Mouse (Mus musculus) E14TG2a.4 (cell line): ENCODE data around the gene Ppl.

Experiments used
- H3K27me3 ChIP-seq: 2 replicates; pipeline ENCODE4 v1.6.1; 2014; ENCODE audit warnings: low read length, control low read depth; ENCODE audit not compliant: insufficient read depth
- H3K36me3 ChIP-seq: 2 replicates; pipeline ENCODE4 v1.6.1; 2014; ENCODE audit warnings: low read length, control low read depth; ENCODE audit not compliant: insufficient read depth
- H3K4me1 ChIP-seq: replicated peaks from 2 replicates; pipeline ENCODE4 v1.6.1; 2014; ENCODE audit warnings: low read depth, low read length, control low read depth
- H3K4me3 ChIP-seq: replicated peaks from 2 replicates; pipeline ENCODE4 v1.5.1; 2014; ENCODE audit warnings: mild to moderate bottlenecking, low read length
- H3K9me3 ChIP-seq: 2 replicates; pipeline ENCODE4 v1.6.1; 2014; ENCODE audit warnings: low read length, control low read depth
- CTCF ChIP-seq: conservative IDR thresholded peaks from 2 replicates; pipeline ENCODE4 v1.5.1; 2014; ENCODE audit warnings: low read length
- NANOG ChIP-seq: IDR thresholded peaks from 2 replicates; pipeline ENCODE4 v1.6.1; 2014; ENCODE audit warnings: borderline replicate concordance, low read length, mixed read lengths
- POU5F1 ChIP-seq: IDR thresholded peaks from 2 replicates; pipeline ENCODE4 v1.6.1; 2014; ENCODE audit warnings: low read length, borderline replicate concordance

The Ppl gene

GRCm38 (mm10) chr16:5153299-5154026 lies 21.2 kb upstream of the Ppl start:
- Histone ChIP-seq H3K9me3 (no peaks in the 10 kb centered on the region), H3K4me1 (peaks cover 20% of the 10 kb centered on the region), H3K4me3 (no peak overlapping the region), H3K27me3 (peaks cover 14% of the 10 kb centered on the region; the same call in 1 of the 2 replicates), H3K36me3 (no peaks in the 10 kb centered on the region)
- TF ChIP-seq CTCF (no peak), POU5F1 (no peak), NANOG (no peak)

DNA sequence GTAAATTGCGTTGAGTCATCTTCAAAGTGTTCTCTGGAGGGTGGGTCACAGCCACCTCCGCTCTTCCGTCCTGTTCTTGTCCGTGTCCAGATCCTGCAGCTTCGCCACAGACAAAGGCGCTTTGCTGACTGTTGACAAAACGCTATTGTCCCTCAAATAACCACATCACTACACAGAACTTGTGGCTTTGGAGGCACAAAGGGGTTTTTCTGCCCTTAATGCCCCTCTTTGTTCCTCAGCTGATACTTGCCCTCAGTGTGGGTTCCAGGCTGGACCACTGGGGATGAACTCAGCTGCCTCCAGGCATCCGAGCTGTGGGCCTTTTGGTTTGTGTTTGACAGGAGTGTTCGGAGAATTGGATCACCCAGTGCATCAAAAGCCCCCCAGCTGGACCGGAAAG lies 18.3 kb upstream of the Ppl start:
- no peak overlapping the region for H3K4me3 ChIP-seq
- H3K36me3 ChIP-seq = no peaks in the 10 kb centered on the region
- no peaks in the 10 kb centered on the region for H3K9me3 ChIP-seq
- H3K4me1 ChIP-seq = peaks cover 18% of the 10 kb centered on the region
- TF ChIP-seq CTCF (no peak), NANOG (no peak)
- H3K27me3 ChIP-seq = peaks cover 37% of the 10 kb centered on the region

DNA sequence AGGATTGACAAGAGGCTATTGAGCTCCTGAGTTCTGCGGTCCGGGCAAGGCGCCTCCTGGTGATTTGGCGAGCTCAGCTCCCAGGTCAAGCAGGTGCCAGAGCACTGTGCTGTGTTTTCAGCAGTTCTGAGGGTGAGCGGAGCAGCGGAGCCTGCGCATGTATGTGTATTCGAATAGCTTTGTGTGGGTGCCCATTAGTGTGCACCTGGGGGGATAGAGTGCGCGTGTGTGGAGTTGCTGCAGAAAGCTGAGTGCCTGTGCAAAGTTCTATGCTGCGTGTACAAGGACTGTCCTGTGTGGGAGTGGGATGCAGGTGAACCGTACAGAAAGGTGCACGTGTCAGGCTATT lies 14.8 kb upstream of the Ppl start, which contains the start of gene Sec14l5:
TSS of gene Sec14l5 (plus strand) at position 73 of the 349 bp plus-strand sequence.
- no peaks in the 10 kb centered on the region for H3K36me3 ChIP-seq
- peaks cover 41% of the 10 kb centered on the region for H3K27me3 ChIP-seq
- peak within 1 kb of the TSS; percentile 80 for H3K4me3 ChIP-seq
- peaks cover 18% of the 10 kb centered on the region for H3K4me1 ChIP-seq
- no peaks in the 10 kb centered on the region for H3K9me3 ChIP-seq
- no peak for TF ChIP-seq CTCF
- no peak for TF ChIP-seq NANOG
- TF ChIP-seq POU5F1 = no peak

DNA sequence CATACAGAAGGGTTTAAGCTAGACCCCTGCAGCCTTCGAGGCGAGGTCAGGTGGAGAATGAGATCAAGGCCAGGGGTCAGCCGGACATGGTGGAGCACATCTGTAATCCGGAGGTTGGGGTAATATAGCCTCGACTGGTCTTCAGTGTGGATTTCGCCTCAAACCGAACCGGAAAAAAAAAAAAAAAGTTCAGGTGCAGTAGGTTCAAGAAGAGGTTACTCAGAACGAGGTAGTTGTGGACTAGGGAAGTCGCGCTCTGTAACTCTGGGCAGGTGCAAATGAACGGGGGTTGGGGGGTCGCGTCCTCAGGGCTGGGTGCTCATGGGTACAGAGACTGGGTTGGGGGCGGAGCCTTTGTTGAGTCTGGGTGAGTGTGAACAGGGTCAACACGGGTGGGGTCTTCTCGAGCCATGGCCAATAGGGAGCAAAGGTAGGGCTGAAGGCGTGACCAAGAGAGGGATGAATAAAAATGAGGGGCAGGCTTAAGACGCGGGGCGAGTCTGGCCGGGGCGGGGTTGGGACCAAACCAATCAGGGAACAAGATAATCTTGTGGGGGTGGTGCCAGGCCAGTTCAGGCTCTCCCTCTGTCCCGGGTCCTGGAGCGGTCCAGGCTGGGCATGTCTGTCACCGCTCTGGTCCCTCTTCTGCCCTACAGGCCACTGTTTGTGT lies 14.3 kb upstream of the Ppl start:
- Histone ChIP-seq H3K4me3 (peak overlapping the region; percentile 80), H3K36me3 (no peaks in the 10 kb centered on the region), H3K9me3 (no peaks in the 10 kb centered on the region), H3K27me3 (peaks cover 45% of the 10 kb centered on the region), H3K4me1 (peaks cover 18% of the 10 kb centered on the region)
- TF ChIP-seq POU5F1 (no peak), NANOG (no peak), CTCF (no peak)

DNA sequence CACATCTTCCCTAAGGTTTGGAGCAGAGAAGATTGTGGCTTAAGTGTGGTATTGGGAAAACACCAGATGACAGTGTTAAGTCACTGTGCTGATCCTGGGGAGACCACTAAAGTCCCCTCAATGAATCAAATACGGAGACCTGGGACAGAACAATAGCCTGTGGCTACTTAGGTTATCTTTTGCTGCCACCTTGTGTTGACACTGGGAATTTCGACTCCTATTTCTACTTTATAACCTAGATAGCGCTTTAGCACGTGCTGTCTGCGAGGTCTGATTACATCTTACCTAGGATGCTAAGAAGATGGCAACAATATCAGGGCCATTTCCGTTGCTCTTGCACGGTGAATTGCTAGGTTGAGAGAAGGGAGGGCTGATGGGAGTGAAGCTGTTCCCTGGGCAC lies 13.3 kb upstream of the Ppl start:
- Histone ChIP-seq H3K36me3 (no peaks in the 10 kb centered on the region), H3K4me1 (peaks cover 18% of the 10 kb centered on the region), H3K9me3 (no peaks in the 10 kb centered on the region), H3K27me3 (peaks cover 48% of the 10 kb centered on the region), H3K4me3 (no peak overlapping the region)
- peak; percentile 68 for TF ChIP-seq CTCF
- TF ChIP-seq NANOG = no peak
- no peak for TF ChIP-seq POU5F1

DNA sequence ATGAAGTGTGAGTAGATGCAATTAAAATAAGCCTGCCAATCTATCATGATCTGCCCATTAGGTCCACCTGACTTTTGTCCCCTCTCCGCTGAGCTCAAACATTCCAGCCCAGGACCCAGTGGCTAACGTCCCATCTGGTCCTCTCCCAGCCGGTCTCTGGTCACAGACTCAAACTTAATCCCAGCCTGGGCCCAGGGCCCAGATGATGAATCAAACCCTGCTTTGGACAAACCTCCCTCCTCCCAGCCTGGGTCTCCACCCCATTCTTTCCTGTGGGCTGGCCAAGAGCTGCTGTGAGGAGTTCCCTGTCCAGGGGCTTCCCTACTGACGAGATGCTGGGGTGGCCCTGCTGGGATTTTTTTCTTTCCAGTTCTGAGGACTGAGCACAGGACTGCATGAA lies 7.5 kb upstream of the Ppl start:
- no peaks in the 10 kb centered on the region for H3K36me3 ChIP-seq
- TF ChIP-seq CTCF = no peak
- no peak for TF ChIP-seq POU5F1
- peaks cover 27% of the 10 kb centered on the region for H3K4me1 ChIP-seq
- peak overlapping the region; percentile 32; the same call in 1 of the 2 replicates for H3K4me3 ChIP-seq
- H3K9me3 ChIP-seq = no peaks in the 10 kb centered on the region
- peaks cover 44% of the 10 kb centered on the region for H3K27me3 ChIP-seq

- Histone ChIP-seq H3K4me1 (peaks cover 38% of the 10 kb centered on the region), H3K27me3 (peaks cover 64% of the 10 kb centered on the region), H3K4me3 (no peak overlapping the region), H3K36me3 (no peaks in the 10 kb centered on the region), H3K9me3 (no peaks in the 10 kb centered on the region)
- TF ChIP-seq NANOG (no peak), POU5F1 (no peak), CTCF (no peak)
These were observed 4.9 kb upstream of the Ppl start for GRCm38 (mm10) chr16:5137006-5137540.

DNA sequence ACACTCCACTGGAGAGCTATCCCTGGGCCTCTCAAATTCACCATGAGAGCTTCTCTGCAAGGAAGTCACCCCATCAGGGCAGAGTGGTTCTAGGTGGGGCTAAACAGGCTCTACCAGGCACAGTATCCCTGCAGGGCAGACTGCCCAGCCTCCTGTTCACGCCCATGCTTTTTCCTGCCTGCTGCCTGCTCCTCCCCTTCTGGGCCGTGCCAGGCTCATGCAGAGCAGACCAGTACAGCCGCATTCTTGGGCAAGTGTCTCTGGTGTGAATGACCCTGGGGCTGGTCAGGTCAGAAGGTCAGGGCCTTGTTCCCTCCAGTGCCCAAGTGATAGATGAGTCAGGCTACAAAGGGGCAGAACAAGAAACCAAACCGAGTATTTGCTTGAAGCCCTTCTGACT lies 4.3 kb upstream of the Ppl start:
- H3K4me3 ChIP-seq = no peak overlapping the region
- H3K36me3 ChIP-seq = no peaks in the 10 kb centered on the region
- peaks cover 64% of the 10 kb centered on the region for H3K27me3 ChIP-seq
- peaks cover 40% of the 10 kb centered on the region for H3K4me1 ChIP-seq
- no peaks in the 10 kb centered on the region for H3K9me3 ChIP-seq
- TF ChIP-seq POU5F1 = no peak

DNA sequence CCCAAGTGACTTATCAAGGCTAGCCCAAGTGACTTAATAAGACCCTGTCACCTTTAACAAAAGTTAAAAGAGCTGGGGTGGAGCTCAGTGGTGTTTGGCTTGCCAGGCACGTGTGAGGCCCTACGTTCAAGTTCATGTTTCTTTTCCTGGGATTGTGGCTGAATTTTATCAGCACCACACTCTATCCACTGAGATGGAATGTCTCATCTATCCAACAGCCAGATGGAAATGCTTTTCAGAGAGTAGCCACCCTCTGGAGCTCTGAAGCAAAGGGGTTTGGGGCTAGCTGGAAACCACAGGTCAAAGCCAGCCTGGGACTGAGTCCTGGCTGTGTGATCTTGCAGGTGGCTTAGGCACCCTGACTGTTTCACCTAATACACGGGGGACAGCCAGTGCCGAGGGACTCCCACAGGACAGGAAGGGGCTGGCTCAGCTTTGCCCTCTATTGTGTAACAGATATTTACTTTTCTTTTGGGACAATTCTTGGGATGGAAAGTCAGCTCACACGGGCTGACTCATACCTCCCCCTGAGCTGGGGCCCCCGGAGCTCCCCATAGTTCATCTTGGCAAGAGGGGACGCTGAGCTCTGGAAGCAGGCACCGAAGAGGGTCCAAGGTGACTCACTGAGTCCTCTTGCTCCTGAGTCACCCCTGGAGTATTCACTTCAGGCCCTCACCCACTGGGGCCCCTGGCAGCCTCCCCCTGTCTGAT lies 3.5 kb upstream of the Ppl start:
- H3K4me1 ChIP-seq = peaks cover 48% of the 10 kb centered on the region

More for the DNA sequence above, 3.5 kb upstream of the Ppl start:
- no peaks in the 10 kb centered on the region for H3K36me3 ChIP-seq
- TF ChIP-seq CTCF (no peak), POU5F1 (no peak), NANOG (no peak)
- H3K27me3 ChIP-seq = peaks cover 68% of the 10 kb centered on the region
- H3K9me3 ChIP-seq = no peaks in the 10 kb centered on the region
- no peak overlapping the region for H3K4me3 ChIP-seq
